Mouse (Mus musculus) testis, adult 2 months (tissue): ENCODE data around the gene Olfr486. TPM values are rescaled to one million over a fixed set of nuclear protein-coding genes. Genes with fewer than 3 reads are reported as not detected.
"Not testable (repeated sequence)": the region's sequence is repeated elsewhere in the genome, so short reads cannot be mapped to it uniquely, and the experiment has no call there.

ENCODE experiments used
- H3K27ac ChIP-seq: fragments of 200-500 bp; 2 replicates; pipeline ENCODE4 v1.5.1; 2012; ENCODE audit warnings: low read depth, low read length; ENCODE audit not compliant: control insufficient read depth, insufficient read depth
- H3K27me3 ChIP-seq: fragments of 200-500 bp; 2 replicates; pipeline ENCODE4 v1.6.1; 2012; ENCODE audit warnings: mild to moderate bottlenecking, low read length, moderate library complexity; ENCODE audit not compliant: control insufficient read depth, insufficient read depth
- H3K36me3 ChIP-seq: fragments of 200-500 bp; 2 replicates; pipeline ENCODE4 v1.6.1; 2012; ENCODE audit warnings: mild to moderate bottlenecking, low read length; ENCODE audit not compliant: control insufficient read depth, insufficient read depth
- H3K4me1 ChIP-seq: fragments of 200-500 bp; 2 replicates; pipeline ENCODE4 v1.6.1; 2012; ENCODE audit warnings: low read length; ENCODE audit not compliant: control insufficient read depth, insufficient read depth
- H3K4me3 ChIP-seq: fragments of 200-500 bp; 2 replicates; pipeline ENCODE4 v1.5.1; 2012; ENCODE audit warnings: low read depth, mild to moderate bottlenecking, low read length, moderate library complexity, mixed read lengths; ENCODE audit not compliant: control insufficient read depth
- CTCF ChIP-seq: fragments of 200-500 bp; IDR thresholded peaks from 2 replicates; pipeline ENCODE4 v1.5.1; 2012; ENCODE audit warnings: low read depth, mild to moderate bottlenecking, inconsistent platforms, low read length, moderate library complexity; ENCODE audit not compliant: control insufficient read depth, insufficient read depth, insufficient replicate concordance
- POLR2A ChIP-seq: fragments of 200-500 bp; IDR thresholded peaks from 2 replicates; pipeline ENCODE4 v1.6.1; 2012; ENCODE audit warnings: low read depth, mild to moderate bottlenecking, inconsistent platforms, low read length, moderate library complexity; ENCODE audit not compliant: control insufficient read depth
- polyA plus RNA-seq: library from polyadenylated mRNA; depleted of rRNA; stranded (reverse); fragments of >200 nt; gene quantifications from 2 replicates; pipeline ENCODE4 v1.2.3, GENCODE M21; 2012; rRNA removed

Gene Olfr486
- polyA plus RNA-seq: not detected in 2 replicates

DNA sequence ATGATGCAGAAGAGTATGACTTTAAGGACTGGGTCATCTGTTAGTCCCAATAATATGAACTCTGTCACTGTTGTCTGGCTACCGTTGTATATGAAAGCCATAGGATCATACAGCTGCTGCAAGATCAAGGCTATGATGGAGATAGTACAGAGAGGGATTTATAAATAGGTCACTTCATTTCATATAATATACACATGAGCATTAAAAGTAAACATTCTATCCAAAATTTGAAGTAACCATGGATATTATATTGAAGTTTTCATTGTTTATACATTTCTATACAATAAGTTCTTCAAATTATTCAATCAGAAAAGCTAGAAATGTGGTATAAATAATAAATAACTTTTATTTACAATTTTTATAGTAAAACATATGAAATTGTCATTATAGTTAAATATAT lies at the start of gene Olfr486:
Gene Olfr486 (minus strand): TSS at position 101 of the 400 bp plus-strand sequence.
- not testable (repeated sequence) for H3K4me3 ChIP-seq, H3K27me3 ChIP-seq, H3K4me1 ChIP-seq, H3K27ac ChIP-seq, H3K36me3 ChIP-seq

DNA sequence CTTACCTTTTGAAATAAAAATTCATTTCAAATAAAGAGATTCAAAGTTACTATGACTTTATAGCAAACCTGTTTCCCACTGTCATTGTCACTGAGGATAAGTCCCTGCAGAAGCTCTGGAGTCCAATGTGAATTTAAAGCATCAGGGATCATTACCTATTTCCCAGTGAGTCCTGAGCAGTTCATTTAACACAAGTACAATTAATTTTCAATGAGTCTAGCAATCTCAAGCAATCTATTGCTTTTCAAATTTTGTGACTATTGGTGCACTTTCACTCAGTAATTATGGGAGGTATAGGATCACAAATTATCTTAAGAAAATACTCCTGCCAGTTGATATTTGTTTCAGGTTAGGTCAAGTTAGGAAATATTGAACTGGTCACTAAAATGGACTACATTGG lies 42.0 kb upstream of the Olfr486 start, which contains the start of gene Olfr487:
Gene Olfr487 (minus strand): TSS at position 101 of the 400 bp plus-strand sequence.
- H3K36me3 ChIP-seq, H3K27me3 ChIP-seq, H3K4me1 ChIP-seq, H3K4me3 ChIP-seq, H3K27ac ChIP-seq: not testable (repeated sequence)

GRCm38 (mm10) chr7:108196938-108197337 lies 24.4 kb upstream of the Olfr486 start:
- no peaks in the 10 kb centered on the region for H3K27me3 ChIP-seq
- H3K4me1 ChIP-seq: no peaks in the 10 kb centered on the region
- TF ChIP-seq POLR2A (no peak), CTCF (no peak)
- no peak overlapping the region for H3K27ac ChIP-seq
- no peak overlapping the region for H3K4me3 ChIP-seq
- H3K36me3 ChIP-seq: no peaks in the 10 kb centered on the region

GRCm38 (mm10) chr7:108196337-108196736 lies 23.8 kb upstream of the Olfr486 start:
- not testable (repeated sequence) for H3K36me3 ChIP-seq, H3K4me1 ChIP-seq, H3K27me3 ChIP-seq, H3K27ac ChIP-seq, H3K4me3 ChIP-seq

DNA sequence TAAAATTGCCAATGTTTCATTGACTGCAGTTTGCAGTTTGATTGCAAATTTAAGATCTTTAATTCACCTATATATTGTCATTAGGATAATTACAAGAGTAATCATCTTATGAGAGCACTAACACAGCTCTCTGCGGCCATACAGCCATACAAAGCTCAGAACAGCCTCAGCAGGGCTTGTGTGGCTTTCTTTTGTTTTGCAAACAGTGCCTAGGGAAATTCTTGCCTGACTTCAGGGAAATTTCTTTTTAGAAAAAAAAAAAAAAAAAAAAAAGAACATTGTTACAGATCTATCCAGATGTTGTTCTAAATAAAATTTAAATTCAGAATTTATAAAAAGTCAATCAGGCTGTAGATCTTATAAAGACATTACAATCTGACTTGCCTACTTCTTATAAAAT lies 20.2 kb upstream of the Olfr486 start:
- not testable (repeated sequence) for H3K4me1 ChIP-seq, H3K4me3 ChIP-seq, H3K27me3 ChIP-seq, H3K27ac ChIP-seq, H3K36me3 ChIP-seq

DNA sequence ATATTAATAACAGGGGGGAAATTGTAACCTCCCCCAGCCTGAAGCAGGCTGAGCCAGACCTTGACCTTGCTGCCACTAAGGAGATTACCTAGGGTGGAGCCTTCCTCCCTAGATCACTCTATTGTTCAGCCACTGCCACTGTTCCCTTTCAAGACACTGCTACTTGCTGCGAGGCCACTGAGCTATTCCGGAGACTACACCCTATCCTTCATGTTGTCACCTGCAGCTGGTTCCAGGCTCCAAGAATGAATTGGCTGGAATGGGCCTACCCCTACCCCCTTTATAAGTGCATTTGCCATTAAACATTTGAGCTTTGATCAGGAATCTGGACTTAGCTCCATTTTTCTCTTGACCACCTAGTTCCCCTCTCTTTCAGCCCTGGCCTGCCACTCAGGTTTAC lies 18.7 kb upstream of the Olfr486 start:
- H3K4me1 ChIP-seq, H3K4me3 ChIP-seq, H3K27ac ChIP-seq, H3K36me3 ChIP-seq, H3K27me3 ChIP-seq: not testable (repeated sequence)

- H3K36me3 ChIP-seq, H3K27ac ChIP-seq, H3K4me1 ChIP-seq, H3K27me3 ChIP-seq: not testable (repeated sequence)
- H3K4me3 ChIP-seq: peak overlapping the region; percentile 25
These were observed 12.7 kb upstream of the Olfr486 start for GRCm38 (mm10) chr7:108185237-108185636.

GRCm38 (mm10) chr7:108184401-108184800 lies 11.9 kb upstream of the Olfr486 start:
- H3K36me3 ChIP-seq, H3K27me3 ChIP-seq, H3K4me1 ChIP-seq, H3K27ac ChIP-seq: not testable (repeated sequence)
- H3K4me3 ChIP-seq: peak overlapping the region; percentile 11; the same call in 1 of the 2 replicates

DNA sequence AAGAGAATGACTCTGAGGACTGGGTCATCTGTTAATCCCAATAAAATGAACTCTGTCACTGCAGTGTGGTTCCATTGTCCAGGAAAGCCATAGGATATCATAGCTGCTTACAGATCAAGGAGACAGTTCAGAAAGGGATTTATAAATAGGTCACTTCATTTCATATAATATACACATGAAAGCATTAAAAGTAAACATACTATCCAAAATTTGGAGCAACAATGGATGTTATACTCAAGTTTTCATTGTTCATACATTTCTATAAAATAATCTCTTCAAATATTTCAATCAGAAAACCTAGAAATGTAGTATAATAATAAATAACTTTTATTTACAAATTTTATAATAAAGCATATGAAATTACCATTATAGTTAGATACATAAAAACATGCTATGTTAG lies 12.8 kb downstream of the Olfr486 start, which contains the start of gene Olfr485:
Gene Olfr485 (minus strand): TSS at position 101 of the 400 bp plus-strand sequence.
- no peak within 1 kb of the TSS for H3K4me3 ChIP-seq
- TF ChIP-seq POLR2A: no peak
- no peak for TF ChIP-seq CTCF
- no peak within 1 kb of the TSS for H3K27ac ChIP-seq
- H3K36me3 ChIP-seq: no peaks in the 10 kb centered on the region
- H3K4me1 ChIP-seq: no peaks in the 10 kb centered on the region
- H3K27me3 ChIP-seq: no peaks in the 10 kb centered on the region
